Mouse (Mus musculus) neural tube, embryonic 13.5 days (tissue): Measurements from ENCODE around the gene Bcl6b. TPM values are rescaled to one million over a fixed set of nuclear protein-coding genes. Genes with fewer than 3 reads are reported as not detected.

Experiments used
- ATAC-seq: fragments of 200-750 bp; cut with Nextera tagmentation; 2 replicates; pipeline ENCODE4 v1.8.0; 2017; ENCODE audit warnings: low read depth, mild to moderate bottlenecking, moderate TSS enrichment, moderate library complexity
- H3K27ac ChIP-seq: fragments of 300-500 bp; sonication (generic); replicated peaks from 2 replicates; pipeline ENCODE4 v1.5.1; 2015; ENCODE audit warnings: moderate library complexity, mild to moderate bottlenecking, inconsistent platforms
- H3K27me3 ChIP-seq: fragments of 300-500 bp; sonication (generic); 2 replicates; pipeline ENCODE4 v1.6.1; 2015; ENCODE audit warnings: mild to moderate bottlenecking, inconsistent platforms
- H3K36me3 ChIP-seq: fragments of 300-500 bp; sonication (generic); 2 replicates; pipeline ENCODE4 v1.6.1; 2015; ENCODE audit warnings: mild to moderate bottlenecking, inconsistent platforms
- H3K4me1 ChIP-seq: fragments of 300-500 bp; sonication (generic); replicated peaks from 2 replicates; pipeline ENCODE4 v1.6.1; 2015; ENCODE audit warnings: inconsistent platforms
- H3K4me2 ChIP-seq: fragments of 300-500 bp; sonication (generic); 2 replicates; pipeline ENCODE4 v1.6.1; 2015; ENCODE audit warnings: inconsistent platforms, mild to moderate bottlenecking, moderate library complexity
- H3K4me3 ChIP-seq: fragments of 300-500 bp; sonication (generic); 2 replicates; pipeline ENCODE4 v1.5.1; 2015; ENCODE audit warnings: mild to moderate bottlenecking, inconsistent platforms
- H3K9ac ChIP-seq: fragments of 300-500 bp; sonication (generic); 2 replicates; pipeline ENCODE4 v1.6.1; 2015; ENCODE audit warnings: moderate library complexity, mild to moderate bottlenecking, inconsistent platforms
- H3K9me3 ChIP-seq: fragments of 300-500 bp; sonication (generic); 2 replicates; pipeline ENCODE4 v1.6.1; 2016; ENCODE audit warnings: inconsistent platforms
- WGBS: fragments of 180-500 bp; shearing (Covaris S2); methylation state at CpG from one replicate; pipeline ENCODE4 v1.1.7; 2015; 5-methylcytosine and 5-hydroxymethylcytosine counted together
- polyA plus RNA-seq: library from polyadenylated mRNA; unstranded; fragments of >200 nt; fragmentation: Nextera tagmentation; extraction: Ambion mirVana; gene quantifications from 2 replicates; pipeline ENCODE4 v1.2.1, GENCODE M21; 2015

Gene Bcl6b
- polyA plus RNA-seq, 1 experiment from 2014 or later = 6.1 TPM

GRCm38 (mm10) chr11:70207283-70207682 lies 22.3 kb downstream of the Bcl6b start:
- 82% methylated on average over 7 of the region's 7 CpGs for WGBS
- no peak overlapping the region for H3K27ac ChIP-seq
- no peaks in the 10 kb centered on the region for H3K9me3 ChIP-seq
- H3K36me3 ChIP-seq = no peaks in the 10 kb centered on the region
- H3K9ac ChIP-seq = no peak overlapping the region
- peaks cover 15% of the 10 kb centered on the region for H3K27me3 ChIP-seq
- ATAC-seq = no peak
- no peaks in the 10 kb centered on the region for H3K4me1 ChIP-seq
- H3K4me3 ChIP-seq = no peak overlapping the region
- H3K4me2 ChIP-seq = no peak overlapping the region

- no peak overlapping the region for H3K9ac ChIP-seq
- no peak overlapping the region for H3K4me2 ChIP-seq
- no peak overlapping the region for H3K27ac ChIP-seq
- peaks cover 10% of the 10 kb centered on the region for H3K27me3 ChIP-seq
- H3K4me3 ChIP-seq = no peak overlapping the region
- no peak for ATAC-seq
- no peaks in the 10 kb centered on the region for H3K36me3 ChIP-seq
- 84% methylated on average over 2 of the region's 2 CpGs for WGBS
- no peaks in the 10 kb centered on the region for H3K9me3 ChIP-seq
- H3K4me1 ChIP-seq = no peaks in the 10 kb centered on the region
Measured at GRCm38 (mm10) chr11:70206801-70207200, 22.8 kb downstream of the Bcl6b start.

- WGBS = 35% methylated on average over 5 of the region's 5 CpGs
Measured at GRCm38 (mm10) chr11:70201691-70202090, 27.9 kb downstream of the Bcl6b start.

GRCm38 (mm10) chr11:70200036-70200608 lies 29.5 kb downstream of the Bcl6b start:
- Histone ChIP-seq H3K36me3 (no peaks in the 10 kb centered on the region), H3K27ac (no peak overlapping the region), H3K9me3 (no peaks in the 10 kb centered on the region), H3K9ac (no peak overlapping the region), H3K27me3 (no peaks in the 10 kb centered on the region), H3K4me3 (no peak overlapping the region), H3K4me2 (no peak overlapping the region), H3K4me1 (no peaks in the 10 kb centered on the region)
- ATAC-seq = no peak
- WGBS = 90% methylated on average over 5 of the region's 5 CpGs

More at GRCm38 (mm10) chr11:70201691-70202090, 27.9 kb downstream of the Bcl6b start:
- no peak for ATAC-seq
- no peak overlapping the region for H3K27ac ChIP-seq
- H3K4me2 ChIP-seq = no peak overlapping the region
- H3K4me3 ChIP-seq = no peak overlapping the region
- no peaks in the 10 kb centered on the region for H3K36me3 ChIP-seq
- H3K9ac ChIP-seq = no peak overlapping the region
- no peaks in the 10 kb centered on the region for H3K9me3 ChIP-seq
- no peaks in the 10 kb centered on the region for H3K4me1 ChIP-seq
- H3K27me3 ChIP-seq = no peaks in the 10 kb centered on the region

GRCm38 (mm10) chr11:70199107-70199506 lies 30.5 kb downstream of the Bcl6b start:
- no peaks in the 10 kb centered on the region for H3K27me3 ChIP-seq
- no peak overlapping the region for H3K4me2 ChIP-seq
- no peak overlapping the region for H3K27ac ChIP-seq
- WGBS = 83% methylated on average over 8 of the region's 8 CpGs
- no peaks in the 10 kb centered on the region for H3K9me3 ChIP-seq
- no peaks in the 10 kb centered on the region for H3K4me1 ChIP-seq
- H3K4me3 ChIP-seq = no peak overlapping the region
- ATAC-seq = no peak
- H3K9ac ChIP-seq = no peak overlapping the region
- H3K36me3 ChIP-seq = no peaks in the 10 kb centered on the region

- H3K36me3 ChIP-seq = no peaks in the 10 kb centered on the region
- H3K4me2 ChIP-seq = no peak overlapping the region
- H3K9me3 ChIP-seq = no peaks in the 10 kb centered on the region
- no peak for ATAC-seq
- H3K4me3 ChIP-seq = no peak overlapping the region
- H3K4me1 ChIP-seq = no peaks in the 10 kb centered on the region
- no peaks in the 10 kb centered on the region for H3K27me3 ChIP-seq
- 85% methylated on average over 3 of the region's 3 CpGs for WGBS
- no peak overlapping the region for H3K27ac ChIP-seq
- no peak overlapping the region for H3K9ac ChIP-seq
Measured at GRCm38 (mm10) chr11:70198332-70198731, 31.3 kb downstream of the Bcl6b start.

GRCm38 (mm10) chr11:70193354-70194285 lies 36.0 kb downstream of the Bcl6b start:
- 61% methylated on average over 11 of the region's 11 CpGs for WGBS

GRCm38 (mm10) chr11:70192157-70192556 lies 37.4 kb downstream of the Bcl6b start:
- Histone ChIP-seq H3K9ac (no peak overlapping the region), H3K9me3 (no peaks in the 10 kb centered on the region), H3K36me3 (no peaks in the 10 kb centered on the region), H3K4me3 (no peak overlapping the region), H3K27me3 (no peaks in the 10 kb centered on the region), H3K27ac (no peak overlapping the region), H3K4me2 (no peak overlapping the region), H3K4me1 (no peaks in the 10 kb centered on the region)
- WGBS = 74% methylated on average over 4 of the region's 4 CpGs
- ATAC-seq = no peak

More at GRCm38 (mm10) chr11:70193354-70194285, 36.0 kb downstream of the Bcl6b start:
- H3K9me3 ChIP-seq = no peaks in the 10 kb centered on the region
- H3K36me3 ChIP-seq = no peaks in the 10 kb centered on the region
- no peak overlapping the region for H3K4me3 ChIP-seq
- H3K27ac ChIP-seq = no peak overlapping the region
- ATAC-seq = no peak
- no peak overlapping the region for H3K9ac ChIP-seq
- no peaks in the 10 kb centered on the region for H3K4me1 ChIP-seq
- H3K4me2 ChIP-seq = no peak overlapping the region
- no peaks in the 10 kb centered on the region for H3K27me3 ChIP-seq

- Histone ChIP-seq H3K4me2 (no peak overlapping the region), H3K27me3 (no peaks in the 10 kb centered on the region), H3K9me3 (no peaks in the 10 kb centered on the region), H3K9ac (no peak overlapping the region), H3K27ac (no peak overlapping the region), H3K4me1 (no peaks in the 10 kb centered on the region), H3K36me3 (no peaks in the 10 kb centered on the region), H3K4me3 (no peak overlapping the region)
- ATAC-seq = no peak
- WGBS = 88% methylated on average over 6 of the region's 6 CpGs
Measured at GRCm38 (mm10) chr11:70191188-70191587, 38.4 kb downstream of the Bcl6b start.

GRCm38 (mm10) chr11:70189319-70190134 lies 40.1 kb downstream of the Bcl6b start:
- Histone ChIP-seq H3K27ac (no peak overlapping the region), H3K4me2 (no peak overlapping the region), H3K36me3 (no peaks in the 10 kb centered on the region), H3K4me3 (no peak overlapping the region), H3K9me3 (no peaks in the 10 kb centered on the region), H3K27me3 (no peaks in the 10 kb centered on the region), H3K9ac (no peak overlapping the region), H3K4me1 (no peaks in the 10 kb centered on the region)
- ATAC-seq = no peak
- 66% methylated on average over 28 of the region's 28 CpGs for WGBS

- Histone ChIP-seq H3K27me3 (no peaks in the 10 kb centered on the region), H3K4me3 (no peak overlapping the region), H3K4me2 (no peak overlapping the region), H3K9ac (no peak overlapping the region), H3K36me3 (no peaks in the 10 kb centered on the region), H3K4me1 (no peaks in the 10 kb centered on the region), H3K9me3 (no peaks in the 10 kb centered on the region), H3K27ac (no peak overlapping the region)
- 82% methylated on average over 7 of the region's 7 CpGs for WGBS
- no peak for ATAC-seq
Measured at GRCm38 (mm10) chr11:70185120-70185519, 44.5 kb downstream of the Bcl6b start.

- no peaks in the 10 kb centered on the region for H3K4me1 ChIP-seq
- H3K9ac ChIP-seq = no peak overlapping the region
- no peak overlapping the region for H3K4me2 ChIP-seq
- no peak overlapping the region for H3K27ac ChIP-seq
- no peaks in the 10 kb centered on the region for H3K9me3 ChIP-seq
- no peaks in the 10 kb centered on the region for H3K36me3 ChIP-seq
- H3K27me3 ChIP-seq = no peaks in the 10 kb centered on the region
- H3K4me3 ChIP-seq = no peak overlapping the region
- WGBS = 95% methylated on average over 4 of the region's 4 CpGs
- ATAC-seq = no peak
Measured at GRCm38 (mm10) chr11:70180496-70180895, 49.1 kb downstream of the Bcl6b start.
